Mouse (Mus musculus) layer of hippocampus, adult 2 months (tissue): ENCODE measurements around the gene Bend4. TPM values are rescaled to one million over a fixed set of nuclear protein-coding genes. Genes with fewer than 3 reads are reported as not detected.

Source experiments
- DNase-seq, 2 experiments: peaks; one replicate each; pipeline ENCODE4 v3.0.0; 2022; ENCODE audit warnings: low spot score in 2 of 2
- H3K27ac ChIP-seq: fragments of 200-600 bp; 2 replicates; pipeline ENCODE4 v1.8.1; 2022
- H3K4me3 ChIP-seq: fragments of 200-600 bp; 2 replicates; pipeline ENCODE4 v1.8.1; 2022; ENCODE audit warnings: mild to moderate bottlenecking
- CTCF ChIP-seq: fragments of 200-600 bp; conservative IDR thresholded peaks from 2 replicates; pipeline ENCODE4 v1.8.1; 2022; ENCODE audit warnings: antibody characterized with exemption, mild to moderate bottlenecking, moderate library complexity
- total RNA-seq, 2 experiments: library from RNA; stranded (reverse); gene quantifications; 2 replicates each; pipeline ENCODE4 v1.2.3; 2021

Bend4 gene
- total RNA-seq, 2 experiments from 2014 or later, result 9.2 to 9.4 TPM

- DNase-seq, result no peak
- H3K4me3 ChIP-seq, result no peak overlapping the region
- no peak for TF ChIP-seq CTCF
- H3K27ac ChIP-seq, result no peak overlapping the region
Measured at GRCm38 (mm10) chr5:67401612-67402011, 26.5 kb downstream of the Bend4 start.

DNA sequence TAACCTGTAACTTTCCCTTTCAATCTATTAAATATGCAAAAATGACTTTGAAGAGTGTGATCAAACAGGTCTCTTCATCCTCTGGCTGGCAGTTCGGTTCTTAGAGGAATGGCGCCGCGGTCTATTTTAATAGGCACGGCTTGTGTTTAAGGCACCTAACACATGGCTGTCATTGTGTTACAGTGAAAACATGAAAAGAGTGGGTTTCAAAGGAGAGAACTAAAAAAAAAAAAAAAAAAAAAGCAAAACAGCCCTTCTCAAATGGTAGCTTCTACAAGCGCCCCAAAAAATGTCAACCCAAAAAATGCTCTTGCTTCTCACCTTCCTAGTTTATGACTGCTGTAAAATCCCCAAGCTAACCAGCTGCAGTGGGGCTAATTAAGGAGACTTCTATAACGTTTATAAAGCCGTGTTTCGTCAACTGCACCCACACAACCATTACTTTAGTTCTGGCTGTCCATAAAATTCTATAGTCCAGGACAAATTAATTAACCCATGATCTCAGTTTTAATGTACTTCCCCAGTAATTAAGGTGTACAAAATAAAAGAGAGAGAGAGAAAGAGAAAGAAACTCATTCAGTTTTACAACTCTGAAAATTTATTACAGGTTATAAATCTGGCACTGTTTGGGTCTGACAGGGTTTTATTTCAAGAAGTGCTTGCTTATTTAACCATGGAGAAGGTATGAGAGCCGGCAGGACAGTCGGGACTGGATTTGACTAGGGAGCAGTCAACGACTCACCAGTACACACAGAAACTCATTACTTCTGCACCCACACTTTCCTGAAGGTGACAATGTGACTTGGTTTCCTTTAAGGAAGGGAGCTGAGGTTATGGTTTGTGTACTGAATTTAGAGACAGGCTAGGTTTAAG is 27.3 kb downstream of the Bend4 start:
- Histone ChIP-seq H3K4me3 (no peak overlapping the region; the same call in 1 of the 2 replicates), H3K27ac (no peak overlapping the region)
- no peak for DNase-seq
- no peak for TF ChIP-seq CTCF

DNA sequence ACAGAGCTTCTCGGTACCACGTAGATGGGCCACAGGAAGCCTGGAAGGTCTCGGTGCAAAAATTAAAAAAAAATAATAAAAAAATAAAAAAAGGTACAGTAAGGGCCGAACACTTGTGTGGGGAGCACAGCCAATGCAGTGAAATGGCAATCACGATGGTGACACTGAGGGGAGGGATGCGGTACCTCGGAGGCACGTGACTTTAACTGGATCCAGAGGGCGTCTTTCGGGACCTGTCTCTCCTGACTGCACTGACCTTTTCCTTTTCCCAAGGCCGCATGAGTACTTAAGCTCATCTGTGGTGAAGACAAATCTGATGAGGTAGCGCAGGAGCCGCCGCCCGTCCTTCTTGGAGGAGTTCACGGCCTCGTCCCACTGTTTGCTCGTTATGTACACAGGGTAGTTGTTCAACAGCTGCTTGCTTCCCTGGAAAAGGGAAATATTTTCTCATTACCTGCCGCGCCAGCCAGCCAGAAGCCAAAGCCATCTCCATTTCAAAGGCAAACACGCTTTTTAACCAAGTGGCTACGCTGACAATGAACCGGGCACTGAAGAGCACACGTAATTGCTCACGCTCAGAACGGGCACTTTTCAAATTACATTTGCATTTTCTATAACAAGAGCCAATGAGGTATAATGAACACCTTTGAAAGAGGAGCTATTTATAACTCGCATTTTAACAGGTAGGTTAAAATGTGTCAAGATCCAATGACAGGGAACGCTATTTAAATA is 28.1 kb downstream of the Bend4 start:
- TF ChIP-seq CTCF, result no peak
- no peak for DNase-seq
- Histone ChIP-seq H3K4me3 (peak overlapping the region; percentile 20; the same call in 1 of the 2 replicates), H3K27ac (no peak overlapping the region)

- no peak for DNase-seq
- H3K4me3 ChIP-seq, result no peak overlapping the region
- H3K27ac ChIP-seq, result no peak overlapping the region
- no peak for TF ChIP-seq CTCF
Measured at GRCm38 (mm10) chr5:67397186-67397585, 30.9 kb downstream of the Bend4 start.

DNA sequence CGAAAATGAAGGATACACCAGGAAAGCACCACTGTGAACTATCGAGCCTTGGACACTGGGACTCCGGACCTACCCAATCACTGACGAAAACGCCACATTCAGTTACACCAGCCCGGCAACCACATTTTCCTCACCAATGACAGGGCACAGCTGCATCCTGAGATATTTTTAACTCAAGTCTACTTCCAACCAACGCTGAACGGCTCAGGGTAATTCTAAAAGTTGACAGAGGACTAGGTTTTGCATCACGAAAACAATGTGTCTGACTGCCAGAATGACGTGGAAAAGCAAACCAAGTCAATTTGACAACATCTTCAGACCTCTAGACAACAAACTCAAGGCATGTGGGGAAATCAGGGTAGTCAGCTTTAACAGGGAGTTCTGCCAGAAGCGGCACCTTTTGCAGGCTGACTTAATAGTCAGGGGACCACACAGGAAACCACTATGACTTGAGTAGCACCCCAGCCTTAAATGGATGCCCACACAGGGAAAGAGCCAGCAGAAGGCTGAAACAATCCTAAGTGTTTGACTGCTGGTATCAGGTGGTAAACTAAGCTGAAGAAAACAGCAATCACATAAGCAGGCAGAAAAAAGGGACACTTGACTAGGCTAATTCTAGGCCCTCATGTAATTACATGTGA is 32.8 kb downstream of the Bend4 start:
- DNase-seq, result no peak
- TF ChIP-seq CTCF, result no peak
- Histone ChIP-seq H3K27ac (no peak overlapping the region), H3K4me3 (no peak overlapping the region)

- peak in 1 of 2 experiments; percentile 23 for DNase-seq
- TF ChIP-seq CTCF, result no peak
- H3K4me3 ChIP-seq, result no peak overlapping the region
- no peak overlapping the region for H3K27ac ChIP-seq
Measured at GRCm38 (mm10) chr5:67393951-67394350, 34.2 kb downstream of the Bend4 start.

DNA sequence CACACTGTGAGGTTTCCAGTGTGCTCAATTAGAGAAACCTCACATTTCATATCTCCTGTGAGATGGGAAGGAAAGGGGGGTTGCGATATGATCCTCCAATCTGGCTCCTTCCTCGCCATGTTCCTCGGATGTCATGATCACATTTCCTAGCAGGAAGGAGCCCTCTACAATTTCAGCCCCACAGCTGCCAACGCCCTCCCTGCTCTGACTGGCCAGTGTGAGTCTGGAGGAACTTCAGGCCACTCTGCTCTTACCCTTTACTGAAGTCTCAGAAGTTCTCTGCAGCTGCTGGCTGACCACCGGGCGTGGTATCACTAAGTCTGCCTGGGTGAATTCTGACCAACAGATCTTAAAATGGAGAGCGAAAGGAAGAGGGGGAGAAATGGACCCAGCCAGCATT is 45.6 kb downstream of the Bend4 start:
- DNase-seq, result no peak
- Histone ChIP-seq H3K4me3 (no peak overlapping the region), H3K27ac (no peak overlapping the region)
- TF ChIP-seq CTCF, result no peak

GRCm38 (mm10) chr5:67381690-67382089 is 46.4 kb downstream of the Bend4 start:
- Histone ChIP-seq H3K4me3 (no peak overlapping the region), H3K27ac (no peak overlapping the region)
- DNase-seq, result no peak
- no peak for TF ChIP-seq CTCF

- no peak for DNase-seq
- no peak overlapping the region for H3K27ac ChIP-seq
- no peak for TF ChIP-seq CTCF
- H3K4me3 ChIP-seq, result no peak overlapping the region
Measured at GRCm38 (mm10) chr5:67377044-67377621, 51.0 kb downstream of the Bend4 start.

- no peak for TF ChIP-seq CTCF
- no peak overlapping the region for H3K4me3 ChIP-seq
- H3K27ac ChIP-seq, result no peak overlapping the region
- DNase-seq, result no peak
Measured at GRCm38 (mm10) chr5:67362931-67363330, 65.2 kb downstream of the Bend4 start.

- TF ChIP-seq CTCF, result no peak
- no peak for DNase-seq
- H3K27ac ChIP-seq, result no peak overlapping the region
- no peak overlapping the region for H3K4me3 ChIP-seq
Measured at GRCm38 (mm10) chr5:67362316-67362715, 65.8 kb downstream of the Bend4 start.

- TF ChIP-seq CTCF, result 0 out of 2 replicates have a peak, but pooled peaks have one; percentile 7
- H3K27ac ChIP-seq, result peak overlapping the region; percentile 37
- H3K4me3 ChIP-seq, result no peak overlapping the region
- DNase-seq, result peak; percentile 56 to 61
Measured at GRCm38 (mm10) chr5:67348949-67349348, 79.2 kb downstream of the Bend4 start.

- no peak for TF ChIP-seq CTCF
- DNase-seq, result no peak
- H3K4me3 ChIP-seq, result no peak overlapping the region
- H3K27ac ChIP-seq, result no peak overlapping the region
Measured at GRCm38 (mm10) chr5:67347060-67347459, 81.0 kb downstream of the Bend4 start.

Other genes with a start within 250 kb of the Bend4 start
- gene Tmem33, start 167.7 kb downstream of the Bend4 start, total RNA-seq, result 10 to 100 TPM; 85.1 to 86.7 TPM
- 100 to 1,000 TPM; 184 to 186 TPM for gene Slc30a9, start 121.4 kb downstream of the Bend4 start, total RNA-seq
- 1 to 10 TPM in 1 of 2 experiments, under 1 TPM in 1; 0.52 to 1.2 TPM for gene Shisa3, start 179.6 kb upstream of the Bend4 start, total RNA-seq